Mouse (Mus musculus) bone marrow macrophage, adult 2 months (primary cell): ENCODE results near the gene Rnf180.

Experiments
- CTCF ChIP-seq: IDR thresholded peaks from 2 replicates; pipeline ENCODE4 v1.5.1; 2012; ENCODE audit warnings: low read depth, mild to moderate bottlenecking, low read length, moderate library complexity
- POLR2A ChIP-seq: IDR thresholded peaks from 2 replicates; pipeline ENCODE4 v1.6.1; 2012; ENCODE audit warnings: mild to moderate bottlenecking, low read depth, low read length, borderline replicate concordance

DNA sequence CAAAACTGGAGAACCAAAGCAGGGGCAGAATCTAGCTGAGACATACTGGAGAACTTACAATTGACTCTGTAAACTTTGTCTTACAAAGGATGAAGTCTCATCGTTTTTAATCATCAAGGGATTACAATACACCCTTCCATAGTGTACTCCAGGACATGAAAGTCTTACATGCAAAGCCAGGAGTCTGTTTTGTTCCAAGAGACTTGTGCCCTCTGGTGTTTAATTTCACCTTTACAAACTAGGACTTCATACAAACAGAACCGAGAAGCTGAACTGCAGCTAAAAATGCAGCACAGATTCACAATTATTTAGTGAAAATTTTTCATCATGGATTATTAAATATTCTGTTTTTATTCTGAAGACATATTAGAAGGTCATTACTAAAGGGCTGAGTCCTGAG lies 53.8 kb downstream of the Rnf180 start:
- no peak for TF ChIP-seq CTCF
- no peak for TF ChIP-seq POLR2A
